Mouse (Mus musculus) bone marrow, adult 2 months (tissue): ENCODE results near the gene Ror1. TPM values are rescaled to one million over a fixed set of nuclear protein-coding genes. Genes with fewer than 3 reads are reported as not detected.

ENCODE experiments used
- H3K27ac ChIP-seq: fragments of 200-500 bp; 2 replicates; pipeline ENCODE4 v1.5.1; 2012; ENCODE audit warnings: low read depth, mild to moderate bottlenecking, control low read depth, inconsistent platforms, low read length; ENCODE audit not compliant: control insufficient read depth, poor library complexity, insufficient read depth
- H3K4me1 ChIP-seq: fragments of 200-500 bp; 2 replicates; pipeline ENCODE4 v1.6.1; 2011; ENCODE audit warnings: low read length; ENCODE audit not compliant: control insufficient read depth, insufficient read depth
- H3K4me3 ChIP-seq: fragments of 200-500 bp; replicated peaks from 2 replicates; pipeline ENCODE3; 2011; ENCODE audit warnings: mild to moderate bottlenecking, low read depth, low read length, control low read depth; ENCODE audit not compliant: control insufficient read depth
- CTCF ChIP-seq: fragments of 200-500 bp; IDR thresholded peaks from 2 replicates; pipeline ENCODE4 v1.5.1; 2011; ENCODE audit warnings: low read length, control low read depth; ENCODE audit not compliant: control insufficient read depth, insufficient read depth
- POLR2A ChIP-seq: fragments of 200-500 bp; IDR thresholded peaks from 2 replicates; pipeline ENCODE4 v1.6.1; 2011; ENCODE audit warnings: low read depth, mild to moderate bottlenecking, control low read depth, low read length, borderline replicate concordance; ENCODE audit not compliant: control insufficient read depth
- WGBS: fragments of 180-500 bp; shearing (Covaris S2); methylation state at CpG from one replicate; pipeline ENCODE4 v1.1.7; 2018; 5-methylcytosine and 5-hydroxymethylcytosine counted together
- polyA plus RNA-seq: library from polyadenylated mRNA; stranded (reverse); fragments of >200 nt; gene quantifications from 2 replicates; pipeline ENCODE4 v1.2.4, GENCODE M21; 2011; ENCODE audit warnings: low replicate concordance; ENCODE audit not compliant: missing spikeins, insufficient read depth, insufficient read length

Ror1 gene
- not detected in 2 replicates for polyA plus RNA-seq

DNA sequence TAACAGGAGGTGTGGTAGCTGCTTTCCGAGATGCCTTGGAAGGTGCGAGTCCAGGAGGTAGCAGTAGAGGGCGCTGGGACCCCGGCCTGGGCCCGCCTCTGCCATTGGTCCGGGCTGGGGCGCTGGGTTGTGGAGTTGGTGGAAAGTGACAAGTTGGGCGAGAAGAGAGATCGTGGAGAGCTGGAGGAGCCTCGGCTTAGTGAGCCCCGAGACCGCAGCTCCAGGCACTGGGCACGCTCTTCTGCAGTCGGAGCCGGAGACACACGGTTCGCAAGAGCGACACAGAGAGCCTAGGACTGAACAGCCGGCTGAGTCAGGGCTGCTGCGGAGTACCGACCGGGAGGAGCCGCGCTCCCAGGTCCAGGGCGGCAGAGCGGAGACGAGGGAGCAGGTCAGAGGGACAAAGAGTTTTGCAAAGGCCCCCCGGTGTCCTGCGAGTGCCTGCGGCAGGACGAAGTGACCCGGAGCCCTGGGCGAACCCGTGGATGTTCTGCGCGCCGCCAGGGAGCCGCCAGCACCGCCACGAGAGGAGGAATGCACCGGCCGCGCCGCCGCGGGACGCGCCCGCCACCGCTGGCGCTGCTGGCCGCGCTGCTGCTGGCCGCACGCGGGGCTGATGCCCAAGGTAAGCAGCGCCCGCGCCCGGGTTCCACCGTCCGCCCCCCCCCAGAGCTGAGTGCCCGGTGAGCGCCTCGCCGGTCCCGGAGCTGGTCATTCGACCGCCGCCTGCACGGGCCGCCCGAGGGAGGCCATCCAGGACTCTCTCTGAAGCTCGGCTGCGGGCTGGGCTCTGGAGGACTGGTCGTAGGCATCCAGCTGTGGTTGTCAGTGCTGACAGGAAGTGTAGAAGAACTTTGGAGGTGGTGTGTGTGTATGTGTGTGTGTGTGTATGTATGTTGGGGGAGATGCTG, at the start of gene Ror1:
Gene Ror1, plus strand, starts transcription at position 107 of the 911 bp plus-strand sequence.
- TF ChIP-seq CTCF (peak; percentile 31; the same call in 1 of the 2 replicates), POLR2A (peak; percentile 32; the same call in 1 of the 2 replicates)
- Histone ChIP-seq H3K4me3 (peak within 1 kb of the TSS; percentile 24), H3K27ac (peak within 1 kb of the TSS; percentile 27; the same call in 1 of the 2 replicates), H3K4me1 (no peaks in the 10 kb centered on the region)
- WGBS, result under 1% methylated on average over 76 of the region's 76 CpGs

GRCm38 (mm10) chr4:100047066-100047465, 48.5 kb upstream of the Ror1 start:
- TF ChIP-seq CTCF, result no peak
- TF ChIP-seq POLR2A, result no peak
- 80% methylated on average over 6 of the region's 6 CpGs for WGBS
- no peak overlapping the region for H3K27ac ChIP-seq

GRCm38 (mm10) chr4:100048351-100048950, 47.1 kb upstream of the Ror1 start:
- WGBS, result 37% methylated on average over 7 of the region's 7 CpGs
- Histone ChIP-seq H3K27ac (no peak overlapping the region), H3K4me1 (no peaks in the 10 kb centered on the region), H3K4me3 (no peak overlapping the region)
- TF ChIP-seq CTCF, result no peak
- TF ChIP-seq POLR2A, result no peak

More at GRCm38 (mm10) chr4:100047066-100047465, 48.5 kb upstream of the Ror1 start:
- no peak overlapping the region for H3K4me3 ChIP-seq
- no peaks in the 10 kb centered on the region for H3K4me1 ChIP-seq

DNA sequence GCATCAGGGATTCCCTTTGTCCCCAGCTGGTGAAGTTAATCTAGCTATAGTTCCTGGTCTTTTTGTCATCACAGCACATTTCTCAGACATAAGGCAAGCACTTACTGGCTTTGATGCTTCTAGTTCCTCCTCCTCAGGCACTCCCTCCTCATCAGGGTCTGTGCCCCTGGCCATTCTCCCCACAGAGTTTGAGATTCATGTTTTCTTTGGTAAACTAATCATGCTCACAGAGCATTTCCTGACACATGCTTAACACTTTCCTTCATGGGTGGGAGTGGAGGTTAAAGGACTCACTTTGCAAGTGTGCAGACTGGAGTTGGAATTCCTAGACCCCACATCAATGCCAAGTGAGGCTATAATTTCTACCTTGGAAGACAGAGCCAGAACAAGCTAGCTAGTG, 43.8 kb upstream of the Ror1 start:
- H3K27ac ChIP-seq, result no peak overlapping the region
- no peak overlapping the region for H3K4me3 ChIP-seq
- H3K4me1 ChIP-seq, result no peaks in the 10 kb centered on the region
- TF ChIP-seq POLR2A, result no peak
- TF ChIP-seq CTCF, result no peak

DNA sequence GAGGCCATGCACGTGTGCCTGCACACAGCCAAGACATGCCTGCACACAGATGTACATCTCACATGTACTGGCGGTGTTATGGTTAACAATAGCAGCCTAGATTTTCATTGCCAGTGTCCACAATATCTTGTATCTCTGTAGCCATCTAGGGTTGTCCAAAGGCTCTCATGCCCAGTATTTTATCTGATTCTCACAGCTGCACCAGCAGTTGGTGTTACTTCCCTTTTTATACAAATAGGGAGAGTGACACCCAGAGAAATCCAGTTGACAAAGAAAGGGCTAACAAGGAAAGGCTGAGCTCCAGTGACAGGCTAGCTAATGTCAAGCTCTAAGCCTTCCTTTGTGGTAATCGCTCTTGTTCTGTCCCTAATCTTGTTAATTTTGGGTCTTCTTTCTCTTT, 43.3 kb upstream of the Ror1 start:
- 5% methylated on average over 3 of the region's 3 CpGs for WGBS
- Histone ChIP-seq H3K4me1 (no peaks in the 10 kb centered on the region), H3K4me3 (no peak overlapping the region), H3K27ac (no peak overlapping the region)
- TF ChIP-seq CTCF, result no peak
- no peak for TF ChIP-seq POLR2A

DNA sequence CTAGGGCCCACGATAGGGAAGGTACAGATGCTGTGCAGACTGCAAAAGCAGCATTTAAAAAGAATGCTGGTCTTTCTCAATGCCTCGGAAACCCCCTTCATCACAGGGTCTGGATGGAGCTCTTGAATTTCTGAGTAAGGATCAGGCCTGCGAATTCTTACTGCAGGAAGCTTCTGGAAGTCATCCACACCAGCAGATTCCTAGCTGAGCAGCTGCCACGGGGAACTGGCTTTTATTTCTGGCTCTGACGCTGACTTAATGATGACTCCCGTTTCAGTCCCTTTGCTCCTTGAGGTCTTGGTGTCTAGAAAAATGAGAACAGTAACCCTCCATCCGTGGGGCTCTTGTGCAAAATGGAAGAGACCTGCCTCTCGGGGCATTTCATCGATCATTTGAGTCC, 39.5 kb upstream of the Ror1 start:
- WGBS, result 78% methylated on average over 9 of the region's 9 CpGs
- H3K4me1 ChIP-seq, result no peaks in the 10 kb centered on the region
- no peak overlapping the region for H3K4me3 ChIP-seq
- no peak overlapping the region for H3K27ac ChIP-seq
- no peak for TF ChIP-seq CTCF
- no peak for TF ChIP-seq POLR2A

GRCm38 (mm10) chr4:100056446-100056845, 39.1 kb upstream of the Ror1 start:
- no peak for TF ChIP-seq POLR2A
- TF ChIP-seq CTCF, result no peak

GRCm38 (mm10) chr4:100057381-100057780, 38.2 kb upstream of the Ror1 start:
- H3K4me1 ChIP-seq, result no peaks in the 10 kb centered on the region
- WGBS, result 84% methylated on average over 13 of the region's 13 CpGs
- TF ChIP-seq CTCF (no peak), POLR2A (no peak)
- H3K27ac ChIP-seq, result no peak overlapping the region
- no peak overlapping the region for H3K4me3 ChIP-seq

More at GRCm38 (mm10) chr4:100056446-100056845, 39.1 kb upstream of the Ror1 start:
- no peaks in the 10 kb centered on the region for H3K4me1 ChIP-seq
- 77% methylated on average over 4 of the region's 4 CpGs for WGBS
- H3K27ac ChIP-seq, result no peak overlapping the region
- no peak overlapping the region for H3K4me3 ChIP-seq
